Mouse (Mus musculus) macrophage (primary cell): Measurements from ENCODE around the gene Ttc30a1. TPM values are rescaled to one million over a fixed set of nuclear protein-coding genes. Genes with fewer than 3 reads are reported as not detected.
A peak's percentile ranks its signal among the peaks of the same experiment; 100 is the strongest.
"Not testable (repeated sequence)": the region's sequence is repeated elsewhere in the genome, so short reads cannot be mapped to it uniquely, and the experiment has no call there.

ENCODE experiments used
- H3K27ac ChIP-seq: fragments of 350-480 bp; formaldehyde crosslinking; 2 replicates; pipeline ENCODE4 v1.9.0; 2021
- H3K36me3 ChIP-seq: fragments of 350-480 bp; formaldehyde crosslinking; 2 replicates; pipeline ENCODE4 v1.9.0; 2021; ENCODE audit errors: inconsistent target
- H3K4me3 ChIP-seq: fragments of 350-480 bp; formaldehyde crosslinking; 2 replicates; pipeline ENCODE4 v1.9.0; 2021; ENCODE audit errors: inconsistent target
- H3K79me2 ChIP-seq: fragments of 350-480 bp; formaldehyde crosslinking; 2 replicates; pipeline ENCODE4 v1.9.0; 2021; ENCODE audit errors: inconsistent target
- WGBS: methylation state at CpG from one replicate; pipeline ENCODE4 v1.1.7; 2026; ENCODE audit warnings: inconsistent platforms; ENCODE audit not compliant: missing documents; 5-methylcytosine and 5-hydroxymethylcytosine counted together
- polyA plus RNA-seq: library from polyadenylated mRNA; stranded (reverse); fragments of 250-400 nt; gene quantifications from 3 replicates; pipeline ENCODE4 v1.2.4, GENCODE M21; 2018; ENCODE audit warnings: inconsistent platforms

Ttc30a1 gene
- polyA plus RNA-seq, 1 experiment from 2014 or later = 2.5 TPM

DNA sequence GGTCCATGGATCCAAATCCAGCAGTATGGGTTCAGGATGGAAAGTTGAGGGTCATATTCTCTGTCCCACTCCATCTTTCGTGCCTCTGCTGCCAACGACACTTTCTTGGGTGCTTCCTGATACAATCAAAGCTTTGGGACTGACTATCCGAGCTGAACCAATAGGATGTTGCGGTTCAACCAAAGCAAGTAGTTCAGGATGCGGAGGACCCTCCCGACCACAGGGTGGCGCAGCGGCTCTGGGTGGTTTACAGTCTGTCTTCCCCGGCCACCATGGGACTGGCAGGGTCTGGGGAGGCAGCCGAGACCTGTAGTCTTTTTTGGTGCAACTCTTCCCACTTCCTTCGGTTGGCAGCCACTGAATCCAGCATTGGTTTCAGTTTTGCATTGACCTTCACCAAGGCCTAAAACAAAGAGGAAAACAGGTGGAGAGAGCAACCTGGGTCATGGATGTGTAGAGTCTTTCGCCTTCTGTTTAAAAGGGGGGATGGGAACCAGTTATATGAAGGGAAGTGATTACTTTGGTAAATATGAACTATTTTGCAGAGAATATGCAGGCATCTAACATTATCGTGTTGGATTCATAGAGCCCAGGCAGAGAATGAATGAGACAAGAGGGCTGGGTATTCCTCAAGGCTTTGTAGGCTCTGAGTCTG is 9.2 kb upstream of the Ttc30a1 start:
- Histone ChIP-seq H3K4me3 (no peak overlapping the region), H3K27ac (no peak overlapping the region), H3K79me2 (no peaks in the 10 kb centered on the region), H3K36me3 (no peaks in the 10 kb centered on the region)
- 45% methylated on average over 13 of the region's 13 CpGs for WGBS

DNA sequence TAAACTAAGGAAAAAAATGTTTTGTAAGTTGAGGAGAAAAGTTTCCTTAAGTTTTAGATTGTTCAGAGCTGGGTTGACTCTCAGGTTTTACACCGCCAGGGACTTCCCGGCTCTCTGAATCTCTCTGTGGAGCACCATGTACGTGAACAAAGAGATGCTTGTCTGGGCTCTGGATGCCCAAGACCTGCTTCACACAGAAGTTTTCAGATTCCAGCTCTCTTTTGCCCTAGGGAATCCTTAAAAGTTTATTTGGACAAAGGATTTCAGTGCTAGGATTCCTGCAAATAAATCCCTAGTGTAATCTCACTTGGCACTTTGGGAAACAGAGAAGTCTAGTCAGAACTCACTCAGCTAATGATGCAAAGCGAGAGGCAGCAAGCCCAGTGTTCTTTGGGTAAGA is 7.9 kb upstream of the Ttc30a1 start:
- no peak overlapping the region for H3K4me3 ChIP-seq
- no peaks in the 10 kb centered on the region for H3K79me2 ChIP-seq
- WGBS = 95% methylated on average over 4 of the region's 4 CpGs
- H3K27ac ChIP-seq = no peak overlapping the region
- H3K36me3 ChIP-seq = no peaks in the 10 kb centered on the region

DNA sequence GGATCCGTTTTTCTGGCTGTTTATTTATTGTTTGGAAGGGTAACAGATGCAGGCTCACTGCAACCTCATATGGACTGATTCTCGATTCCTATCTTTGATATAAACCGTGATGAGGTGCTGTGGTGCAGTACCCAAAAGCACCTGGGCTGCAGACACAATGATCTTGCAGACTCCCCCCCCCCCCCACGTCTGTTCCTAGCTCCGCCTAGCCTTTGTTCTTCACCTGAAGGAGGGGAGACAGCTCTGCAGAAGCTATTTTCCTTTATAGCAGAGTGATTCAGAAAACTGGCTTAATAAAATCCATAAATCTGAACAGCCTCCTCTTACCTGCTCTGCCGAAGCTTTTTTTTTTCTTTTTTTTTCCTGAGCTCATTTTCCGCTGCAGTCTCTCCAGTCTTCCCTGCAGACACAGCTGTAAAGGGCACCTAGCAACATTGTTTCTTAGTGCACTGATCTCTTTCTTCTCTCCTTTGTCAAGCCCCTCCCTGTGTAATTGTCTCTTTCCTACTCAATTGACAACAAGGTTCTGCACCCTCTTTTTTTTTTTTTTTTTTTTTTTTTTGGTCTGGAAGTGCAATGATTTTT is 7.1 kb upstream of the Ttc30a1 start:
- Histone ChIP-seq H3K27ac (no peak overlapping the region), H3K36me3 (no peaks in the 10 kb centered on the region), H3K79me2 (no peaks in the 10 kb centered on the region), H3K4me3 (no peak overlapping the region)
- 87% methylated on average over 7 of the region's 7 CpGs for WGBS

DNA sequence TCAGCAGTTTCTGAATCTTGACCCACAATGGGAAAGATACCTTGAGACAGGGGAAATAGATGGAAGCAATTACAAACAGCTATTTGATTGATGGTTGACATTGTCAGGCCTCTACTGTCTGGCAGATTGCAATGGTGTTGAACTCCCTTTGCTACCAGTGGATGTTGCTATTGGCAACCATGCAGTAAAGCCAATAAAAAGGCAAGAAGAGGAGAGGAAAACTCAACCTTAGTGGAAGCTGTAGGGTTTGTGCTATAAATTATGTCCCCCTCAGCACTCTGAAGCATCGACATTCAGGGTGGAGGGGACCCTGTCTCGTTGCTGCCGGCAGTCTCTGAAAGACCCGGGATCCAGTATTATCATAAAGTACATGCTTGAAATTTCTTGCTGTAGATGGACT is 6.6 kb upstream of the Ttc30a1 start:
- Histone ChIP-seq H3K27ac (no peak overlapping the region), H3K4me3 (no peak overlapping the region), H3K79me2 (no peaks in the 10 kb centered on the region), H3K36me3 (no peaks in the 10 kb centered on the region)
- WGBS = 73% methylated on average over 4 of the region's 4 CpGs

DNA sequence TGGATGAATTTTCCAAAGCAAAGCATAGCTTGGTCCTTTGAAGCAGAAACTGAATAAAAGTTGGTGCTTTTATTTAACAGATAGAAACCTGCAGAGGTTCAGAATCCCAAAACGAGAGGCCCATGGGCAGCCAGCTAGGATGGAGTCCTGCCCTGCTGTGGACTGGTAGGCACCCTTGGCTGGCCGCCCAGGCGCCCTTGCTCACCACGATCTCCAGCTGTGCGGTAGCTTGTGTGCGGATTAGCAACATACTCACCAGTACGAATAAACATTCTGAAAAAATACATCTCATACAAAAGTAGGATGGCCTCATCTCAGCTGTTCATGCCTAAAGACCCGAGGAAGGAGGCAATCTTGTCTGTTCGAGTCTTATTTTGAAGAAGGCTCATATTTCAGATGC is 6.0 kb upstream of the Ttc30a1 start:
- WGBS = 92% methylated on average over 9 of the region's 9 CpGs
- Histone ChIP-seq H3K4me3 (no peak overlapping the region), H3K79me2 (no peaks in the 10 kb centered on the region), H3K27ac (no peak overlapping the region), H3K36me3 (no peaks in the 10 kb centered on the region)

DNA sequence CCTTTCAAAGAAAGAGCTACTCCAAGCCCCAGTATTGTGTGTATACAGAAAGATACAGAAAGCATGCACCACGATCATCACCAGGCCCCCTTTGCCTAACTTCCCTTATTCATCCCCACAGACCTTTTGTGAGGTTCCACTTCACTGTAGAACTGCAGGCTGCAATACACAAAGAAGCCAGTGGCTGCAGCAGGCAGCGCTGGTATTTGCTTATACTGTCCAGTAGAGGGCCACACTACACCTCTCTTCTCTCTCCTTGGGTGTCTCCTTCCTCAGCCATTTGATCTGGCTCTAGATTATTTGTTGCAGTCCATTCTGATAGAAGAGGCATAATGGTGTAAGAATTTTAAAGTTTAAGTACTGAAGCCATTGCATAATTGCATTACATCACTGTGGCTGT is 3.4 kb upstream of the Ttc30a1 start:
- H3K27ac ChIP-seq = no peak overlapping the region
- WGBS = 0% methylated on average over 2 of the region's 2 CpGs
- H3K79me2 ChIP-seq = no peaks in the 10 kb centered on the region
- no peak overlapping the region for H3K4me3 ChIP-seq
- H3K36me3 ChIP-seq = no peaks in the 10 kb centered on the region

DNA sequence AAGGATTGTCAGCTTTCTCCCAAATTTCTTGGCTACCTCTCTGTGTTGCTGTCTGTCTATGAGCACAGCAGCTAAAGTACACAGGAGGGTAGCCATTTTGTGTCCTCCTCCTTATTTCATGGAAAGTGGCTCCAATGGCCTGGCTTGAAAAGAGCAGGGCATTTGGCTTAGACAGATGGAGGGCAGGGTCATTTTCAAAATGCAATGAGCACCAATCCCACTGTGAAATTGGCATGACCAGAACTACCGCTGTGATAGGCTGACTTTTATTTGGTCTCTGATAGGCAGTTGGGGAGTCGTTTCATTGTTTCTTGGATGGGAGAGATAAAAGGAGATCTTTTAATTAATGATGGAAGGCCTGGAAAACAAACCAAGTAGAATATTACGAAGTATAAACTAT is 2.1 kb upstream of the Ttc30a1 start:
- no peak overlapping the region for H3K27ac ChIP-seq
- no peaks in the 10 kb centered on the region for H3K79me2 ChIP-seq
- no peaks in the 10 kb centered on the region for H3K36me3 ChIP-seq
- WGBS = 100% methylated on average over 3 of the region's 3 CpGs
- H3K4me3 ChIP-seq = no peak overlapping the region

DNA sequence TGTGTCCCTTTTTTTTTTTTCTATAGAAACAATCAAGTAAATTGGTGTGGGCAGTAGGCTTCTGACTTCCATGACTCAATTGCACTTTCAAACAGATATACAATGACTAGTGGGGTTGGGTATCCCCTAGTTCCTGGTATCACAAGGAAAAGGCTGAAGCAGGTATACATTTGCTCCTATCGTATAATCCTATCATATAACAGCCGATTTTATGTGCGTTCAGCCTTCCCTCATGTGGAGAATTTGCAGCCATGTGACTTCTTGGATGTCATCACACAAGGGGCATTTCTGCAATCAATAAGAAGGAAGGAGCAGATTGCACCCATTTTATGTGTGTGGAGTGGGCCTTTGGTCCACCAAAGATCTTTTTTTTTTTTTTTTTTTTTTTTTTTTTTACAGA is 1.3 kb upstream of the Ttc30a1 start:
- H3K79me2 ChIP-seq = no peaks in the 10 kb centered on the region
- WGBS = 98% methylated on average over 3 of the region's 3 CpGs

DNA sequence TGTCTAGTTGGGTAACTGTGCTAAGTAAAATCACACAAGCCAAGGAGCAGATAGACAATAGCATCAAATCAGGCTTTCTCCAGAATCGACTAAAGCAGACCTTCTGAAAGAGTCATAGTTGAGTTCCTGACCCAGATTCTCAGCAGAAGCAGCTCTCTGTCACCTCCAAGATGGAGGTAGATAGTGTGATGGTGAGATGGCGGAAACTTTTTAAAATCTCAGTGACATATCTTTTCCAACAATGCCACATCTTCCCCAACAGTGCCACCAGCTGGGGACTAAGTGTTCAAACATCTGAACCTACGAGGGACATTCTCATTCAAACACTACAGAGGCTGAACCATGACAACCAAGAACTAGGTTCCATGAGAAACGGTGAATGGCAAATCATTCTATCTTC is 859 bp upstream of the Ttc30a1 start:
- H3K79me2 ChIP-seq = no peaks in the 10 kb centered on the region
- H3K4me3 ChIP-seq = no peak overlapping the region
- H3K36me3 ChIP-seq = no peaks in the 10 kb centered on the region
- no peak overlapping the region for H3K27ac ChIP-seq
- WGBS = 94% methylated on average over 4 of the region's 4 CpGs

More for the DNA sequence above, 1.3 kb upstream of the Ttc30a1 start:
- no peak overlapping the region for H3K4me3 ChIP-seq
- no peak overlapping the region for H3K27ac ChIP-seq
- no peaks in the 10 kb centered on the region for H3K36me3 ChIP-seq

DNA sequence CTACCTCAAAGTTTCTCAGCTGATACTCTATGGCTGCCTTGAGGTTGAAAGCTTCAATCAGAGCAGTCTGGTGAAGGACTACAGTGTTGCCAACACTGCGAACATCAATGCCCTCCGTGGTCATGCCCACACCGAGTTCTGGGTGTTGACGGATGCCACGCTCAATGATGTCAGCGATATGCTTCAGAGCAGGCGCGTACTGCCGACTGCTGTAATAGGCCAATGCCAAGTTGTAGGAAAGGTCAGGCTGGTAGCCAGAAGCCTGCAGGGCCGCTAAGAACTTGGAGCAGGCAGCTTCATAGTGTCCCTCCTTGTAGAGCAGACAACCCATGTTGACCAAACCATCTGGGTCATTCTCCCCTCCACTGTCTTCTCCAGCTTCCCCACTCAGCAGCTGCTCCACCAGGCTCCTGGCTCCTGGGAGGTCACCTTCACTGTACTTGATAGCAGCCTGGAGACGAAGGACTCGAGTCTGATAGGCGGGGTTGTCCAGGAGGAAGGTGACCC is 781 bp downstream of the Ttc30a1 start:
- H3K36me3 ChIP-seq, H3K4me3 ChIP-seq, H3K79me2 ChIP-seq, H3K27ac ChIP-seq: not testable (repeated sequence)
- 100% methylated on average over 4 of the region's 13 CpGs for WGBS

DNA sequence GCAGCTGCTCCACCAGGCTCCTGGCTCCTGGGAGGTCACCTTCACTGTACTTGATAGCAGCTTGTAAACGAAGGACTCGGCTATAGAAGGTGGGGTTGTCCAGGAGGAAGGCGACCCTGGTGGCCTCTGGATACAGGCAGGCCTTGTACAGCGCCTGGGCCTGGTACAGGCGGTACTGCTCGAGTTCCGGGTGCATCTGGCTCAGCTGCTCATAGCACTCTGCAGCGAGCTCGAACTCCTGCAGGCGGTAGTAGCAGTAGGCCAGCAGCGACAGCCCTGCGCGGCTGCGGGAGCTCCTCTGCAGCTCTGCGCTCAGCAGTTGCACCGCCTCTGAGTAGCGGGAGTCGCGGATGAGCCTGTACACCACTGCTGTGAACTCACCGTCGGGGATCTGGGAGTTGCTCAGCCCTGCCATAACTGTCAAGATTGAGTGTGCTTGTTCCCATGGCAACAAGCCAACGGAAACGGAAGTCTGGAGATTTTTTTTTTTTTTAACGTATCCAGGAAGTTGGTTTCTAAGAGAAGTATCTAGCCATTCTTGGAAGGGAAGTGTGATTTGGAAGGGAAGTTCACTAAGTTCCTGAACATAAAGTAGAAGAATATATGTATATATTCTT is 3.9 kb downstream of the Ttc30a1 start, which contains the start of gene Ttc30a2:
Ttc30a2 (minus strand) TSS at position 419 of the 617 bp plus-strand sequence.
- not testable (repeated sequence) for H3K27ac ChIP-seq, H3K79me2 ChIP-seq, H3K4me3 ChIP-seq, H3K36me3 ChIP-seq
- 3% methylated on average over 3 of the region's 24 CpGs for WGBS

DNA sequence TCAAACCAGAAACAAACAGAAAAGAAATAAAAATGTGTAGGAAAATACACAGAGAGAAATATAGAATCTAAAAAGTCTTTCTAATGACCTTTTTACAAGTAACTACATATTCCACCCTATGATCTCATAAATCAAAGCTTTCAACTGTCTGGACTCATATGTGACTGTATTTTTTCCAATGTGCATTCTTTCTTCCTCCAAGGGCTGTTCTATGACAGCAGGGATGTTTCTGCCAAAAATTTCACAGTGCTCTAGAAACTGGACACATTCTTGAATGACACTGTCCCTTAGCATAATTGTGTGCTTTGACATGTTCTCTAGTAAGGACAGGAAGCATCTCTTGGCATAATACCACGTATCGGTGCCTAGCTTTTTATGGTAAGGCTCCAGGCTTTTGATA is 5.7 kb downstream of the Ttc30a1 start:
- H3K79me2 ChIP-seq, H3K4me3 ChIP-seq, H3K36me3 ChIP-seq, H3K27ac ChIP-seq: not testable (repeated sequence)
- WGBS = 86% methylated on average over 2 of the region's 2 CpGs

DNA sequence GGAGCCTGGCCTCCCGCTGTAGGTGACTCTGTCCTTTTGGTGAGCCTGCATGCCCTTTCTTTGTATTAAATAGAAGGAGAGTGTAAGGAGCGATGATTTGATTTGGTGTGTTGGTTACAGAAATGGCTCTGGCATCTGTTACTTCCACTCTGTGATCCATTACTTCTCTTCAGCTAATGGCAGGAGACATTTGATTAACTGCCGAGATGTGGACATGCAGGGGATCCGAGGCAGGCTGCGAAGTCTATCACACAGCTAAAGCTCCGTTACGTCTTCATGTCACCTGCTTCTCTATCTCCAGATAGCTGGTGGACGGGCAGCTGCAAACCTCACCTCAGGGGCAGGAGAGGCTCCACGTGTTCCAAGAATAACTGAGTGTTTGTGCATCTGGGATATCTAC is 7.6 kb downstream of the Ttc30a1 start:
- 90% methylated on average over 9 of the region's 9 CpGs for WGBS
- H3K79me2 ChIP-seq = no peaks in the 10 kb centered on the region
- no peak overlapping the region for H3K27ac ChIP-seq
- H3K4me3 ChIP-seq = no peak overlapping the region
- no peaks in the 10 kb centered on the region for H3K36me3 ChIP-seq

DNA sequence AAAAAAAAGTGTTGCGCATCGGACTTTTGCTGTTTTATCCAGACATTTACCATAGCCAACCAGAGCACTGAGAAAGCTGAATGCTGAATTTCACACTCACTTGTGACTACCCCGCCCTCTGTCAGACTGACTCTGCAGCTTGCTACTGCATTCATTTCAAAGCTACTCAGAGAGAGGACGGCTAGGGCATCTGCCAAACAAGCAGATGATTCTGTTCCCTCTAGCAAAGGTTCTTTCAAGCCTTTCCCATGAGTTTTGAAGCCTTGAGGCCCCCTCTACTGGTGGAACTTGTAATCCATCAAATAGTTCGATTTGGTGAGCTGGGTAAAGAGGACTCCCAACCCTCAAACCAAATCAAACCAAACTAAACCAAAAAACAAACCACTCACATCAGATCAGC is 16.8 kb downstream of the Ttc30a1 start:
- Histone ChIP-seq H3K79me2 (no peaks in the 10 kb centered on the region), H3K36me3 (no peaks in the 10 kb centered on the region), H3K4me3 (peak overlapping the region; percentile 19; the same call in 1 of the 2 replicates), H3K27ac (no peak overlapping the region)
- 13% methylated on average over 5 of the region's 5 CpGs for WGBS

DNA sequence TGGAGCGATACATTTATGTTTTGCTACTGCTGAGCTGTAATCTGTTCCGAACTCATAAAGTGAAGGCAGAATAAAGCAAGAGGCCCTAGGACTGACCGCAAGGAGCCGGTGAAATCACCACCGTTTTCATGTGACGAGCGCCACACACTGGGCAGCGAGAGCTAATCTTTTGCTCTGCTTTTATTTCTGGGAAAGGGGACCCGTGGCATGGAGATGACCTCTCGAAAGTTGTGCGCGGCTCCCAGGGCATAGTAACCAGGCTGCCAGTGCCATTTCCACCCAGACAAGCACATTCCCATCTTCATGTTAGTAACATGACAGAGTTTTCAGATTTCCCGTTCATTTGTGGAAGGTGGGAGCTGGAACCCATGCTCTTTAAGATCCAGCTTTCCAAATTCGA is 17.3 kb downstream of the Ttc30a1 start:
- Histone ChIP-seq H3K4me3 (peak overlapping the region; percentile 19; the same call in 1 of the 2 replicates), H3K79me2 (no peaks in the 10 kb centered on the region), H3K27ac (peak overlapping the region; percentile 16; the same call in 1 of the 2 replicates), H3K36me3 (no peaks in the 10 kb centered on the region)
- WGBS = 5% methylated on average over 14 of the region's 14 CpGs
